Mouse (Mus musculus) hindbrain, embryonic 16.5 days (tissue): ENCODE measurements around the gene Tenm2. TPM values are rescaled to one million over a fixed set of nuclear protein-coding genes. Genes with fewer than 3 reads are reported as not detected.

Experiments used
- ATAC-seq: fragments of 200-750 bp; cut with Nextera tagmentation; 2 replicates; pipeline ENCODE4 v1.8.0; 2017; ENCODE audit warnings: moderate TSS enrichment, moderate library complexity
- H3K27ac ChIP-seq: fragments of 300-500 bp; sonication (generic); 2 replicates; pipeline ENCODE4 v1.5.1; 2014; ENCODE audit warnings: low read depth, mild to moderate bottlenecking, control low read depth, low read length, moderate library complexity
- H3K27me3 ChIP-seq: fragments of 300-500 bp; sonication (generic); replicated peaks from 2 replicates; pipeline ENCODE4 v1.6.1; 2014; ENCODE audit warnings: low read length; ENCODE audit not compliant: control insufficient read depth, insufficient read depth
- H3K36me3 ChIP-seq: fragments of 300-500 bp; sonication (generic); 2 replicates; pipeline ENCODE4 v1.6.1; 2014; ENCODE audit warnings: mild to moderate bottlenecking, low read length, moderate library complexity, mixed read lengths; ENCODE audit not compliant: control insufficient read depth, insufficient read depth
- H3K4me1 ChIP-seq: fragments of 300-500 bp; sonication (generic); 2 replicates; pipeline ENCODE4 v1.6.1; 2014; ENCODE audit warnings: low read depth, low read length; ENCODE audit not compliant: control insufficient read depth, insufficient read depth
- H3K4me2 ChIP-seq: fragments of 300-500 bp; sonication (generic); 2 replicates; pipeline ENCODE4 v1.6.1; 2014; ENCODE audit warnings: mild to moderate bottlenecking, low read length, control low read depth, moderate library complexity
- H3K4me3 ChIP-seq: fragments of 300-500 bp; sonication (generic); 2 replicates; pipeline ENCODE4 v1.5.1; 2014; ENCODE audit warnings: mild to moderate bottlenecking, low read length, control low read depth, moderate library complexity
- H3K9ac ChIP-seq: fragments of 300-500 bp; sonication (generic); 2 replicates; pipeline ENCODE4 v1.6.1; 2014; ENCODE audit warnings: low read depth, mild to moderate bottlenecking, control low read depth, low read length, moderate library complexity
- H3K9me3 ChIP-seq: fragments of 300-500 bp; sonication (generic); 2 replicates; pipeline ENCODE4 v1.6.1; 2014; ENCODE audit warnings: mild to moderate bottlenecking, low read length, moderate library complexity; ENCODE audit not compliant: control insufficient read depth
- WGBS: fragments of 180-500 bp; shearing (Covaris S2); extraction: QIAGEN DNeasy Blood & Tissue Kit; methylation state at CpG from one replicate; pipeline ENCODE4 v1.1.7; 2014; 5-methylcytosine and 5-hydroxymethylcytosine counted together
- polyA plus RNA-seq: library from polyadenylated mRNA; unstranded; fragments of >200 nt; fragmentation: Nextera tagmentation; extraction: Ambion mirVana; gene quantifications from 2 replicates; pipeline ENCODE4 v1.2.1, GENCODE M21; 2015

The Tenm2 gene
- polyA plus RNA-seq, 1 experiment from 2014 or later: 33.2 TPM

GRCm38 (mm10) chr11:37128893-37129292, 106.9 kb downstream of the Tenm2 start:
- Histone ChIP-seq H3K4me3 (no peak overlapping the region), H3K4me1 (no peaks in the 10 kb centered on the region), H3K4me2 (no peak overlapping the region), H3K36me3 (no peaks in the 10 kb centered on the region), H3K9me3 (no peaks in the 10 kb centered on the region), H3K9ac (no peak overlapping the region), H3K27ac (no peak overlapping the region), H3K27me3 (no peaks in the 10 kb centered on the region)
- ATAC-seq: no peak
- WGBS: 48% methylated on average over 2 of the region's 2 CpGs

DNA sequence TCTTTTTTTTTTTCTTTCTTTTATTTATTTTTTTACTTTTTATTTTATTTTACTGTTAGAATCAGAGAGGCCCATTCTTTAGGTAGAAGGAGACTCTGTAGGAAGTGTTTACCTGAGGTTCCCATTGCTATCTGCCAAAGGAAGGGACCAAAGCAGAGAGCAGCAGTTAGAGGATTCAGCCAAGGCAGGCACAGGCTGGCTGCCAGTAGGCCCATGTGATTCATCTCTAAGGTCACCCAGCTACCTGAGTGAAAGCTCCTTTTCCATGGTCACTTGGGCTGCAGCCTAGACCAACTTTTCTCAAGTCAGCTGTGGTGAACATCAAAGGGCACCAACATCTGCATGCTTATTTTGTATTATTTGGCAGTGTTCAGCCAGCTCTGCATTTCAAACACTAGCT, 117.7 kb downstream of the Tenm2 start:
- no peak overlapping the region for H3K9ac ChIP-seq
- H3K9me3 ChIP-seq: no peaks in the 10 kb centered on the region
- H3K27ac ChIP-seq: no peak overlapping the region
- H3K36me3 ChIP-seq: no peaks in the 10 kb centered on the region
- no peaks in the 10 kb centered on the region for H3K27me3 ChIP-seq
- no peak overlapping the region for H3K4me3 ChIP-seq
- no peak overlapping the region for H3K4me2 ChIP-seq
- no peak for ATAC-seq
- H3K4me1 ChIP-seq: no peaks in the 10 kb centered on the region

DNA sequence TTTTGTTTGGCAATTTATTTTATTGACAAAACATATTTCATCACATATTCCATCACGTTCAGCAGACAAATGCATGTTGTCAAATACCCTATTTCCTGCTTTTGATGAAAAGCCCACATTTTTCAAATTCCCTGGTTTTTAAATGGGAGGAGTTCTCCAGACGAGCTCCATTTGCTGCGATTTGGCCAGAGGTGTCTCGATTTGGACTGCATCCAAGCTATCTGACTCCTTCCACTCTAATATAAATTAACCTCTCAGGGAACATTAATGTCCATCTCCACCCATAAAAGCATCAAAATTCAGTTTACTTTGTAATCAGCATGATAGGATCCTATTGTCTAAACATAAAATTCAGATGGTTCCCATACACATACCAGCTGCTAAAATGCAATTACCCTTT, 120.6 kb downstream of the Tenm2 start:
- Histone ChIP-seq H3K36me3 (no peaks in the 10 kb centered on the region), H3K27ac (no peak overlapping the region), H3K4me2 (no peak overlapping the region), H3K4me1 (no peaks in the 10 kb centered on the region), H3K4me3 (no peak overlapping the region), H3K9me3 (no peaks in the 10 kb centered on the region), H3K27me3 (no peaks in the 10 kb centered on the region), H3K9ac (no peak overlapping the region)
- no peak for ATAC-seq
- WGBS: 37% methylated on average over 4 of the region's 4 CpGs

GRCm38 (mm10) chr11:37107069-37107468, 128.7 kb downstream of the Tenm2 start:
- Histone ChIP-seq H3K36me3 (no peaks in the 10 kb centered on the region), H3K4me2 (no peak overlapping the region), H3K9me3 (no peaks in the 10 kb centered on the region), H3K4me1 (no peaks in the 10 kb centered on the region), H3K27ac (no peak overlapping the region), H3K9ac (no peak overlapping the region), H3K4me3 (no peak overlapping the region), H3K27me3 (no peaks in the 10 kb centered on the region)
- 53% methylated on average over 2 of the region's 2 CpGs for WGBS
- no peak for ATAC-seq

DNA sequence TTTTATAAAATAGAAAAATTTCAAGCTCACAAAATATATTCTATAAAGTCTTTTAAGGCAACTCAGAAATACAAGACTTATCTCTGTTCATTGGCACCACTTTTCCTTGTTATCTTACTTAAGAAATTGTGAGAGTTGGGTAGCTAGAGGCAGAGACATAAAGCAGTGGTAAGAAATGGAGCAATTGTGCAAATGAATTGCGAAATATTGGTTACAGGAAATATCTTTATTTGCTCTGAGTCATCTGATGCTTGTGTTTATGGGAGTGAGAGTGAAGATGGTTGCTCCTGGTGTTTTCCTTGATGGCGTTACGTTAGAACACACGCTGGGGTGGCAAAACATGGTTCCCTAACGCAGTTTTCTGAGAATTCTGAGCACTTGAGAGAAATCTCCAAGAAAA, 156.4 kb downstream of the Tenm2 start:
- no peaks in the 10 kb centered on the region for H3K9me3 ChIP-seq

GRCm38 (mm10) chr11:37076989-37077598, 158.7 kb downstream of the Tenm2 start:
- H3K27ac ChIP-seq: no peak overlapping the region
- H3K36me3 ChIP-seq: no peaks in the 10 kb centered on the region
- no peak overlapping the region for H3K4me3 ChIP-seq
- 54% methylated on average over 5 of the region's 5 CpGs for WGBS
- no peak overlapping the region for H3K4me2 ChIP-seq
- no peak for ATAC-seq
- no peaks in the 10 kb centered on the region for H3K27me3 ChIP-seq
- no peak overlapping the region for H3K9ac ChIP-seq
- no peaks in the 10 kb centered on the region for H3K9me3 ChIP-seq
- H3K4me1 ChIP-seq: no peaks in the 10 kb centered on the region

More for the DNA sequence above, 156.4 kb downstream of the Tenm2 start:
- Histone ChIP-seq H3K27ac (no peak overlapping the region), H3K4me3 (no peak overlapping the region), H3K36me3 (no peaks in the 10 kb centered on the region), H3K4me1 (no peaks in the 10 kb centered on the region), H3K4me2 (no peak overlapping the region), H3K27me3 (no peaks in the 10 kb centered on the region), H3K9ac (no peak overlapping the region)
- no peak for ATAC-seq
- 88% methylated on average over 5 of the region's 5 CpGs for WGBS

DNA sequence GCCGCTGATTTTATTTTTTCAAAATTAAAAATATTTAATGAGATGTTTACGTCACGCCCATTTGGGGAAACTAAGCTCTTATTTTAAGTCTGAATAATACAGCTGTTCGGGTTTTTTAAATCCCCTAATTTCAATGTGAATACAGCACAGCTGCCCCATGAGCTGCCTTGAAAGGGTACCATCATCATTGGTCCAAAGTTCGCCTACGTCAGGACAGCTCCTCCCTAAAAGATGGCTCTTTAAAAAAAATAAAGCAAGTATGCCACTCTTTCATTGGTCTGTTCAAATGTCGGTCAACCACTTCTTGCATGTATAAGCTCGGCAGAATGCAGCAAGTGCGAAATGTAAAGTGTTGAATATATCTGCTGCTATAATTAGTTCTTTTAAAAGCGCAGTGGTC, 160.4 kb downstream of the Tenm2 start:
- no peak overlapping the region for H3K4me2 ChIP-seq
- no peaks in the 10 kb centered on the region for H3K4me1 ChIP-seq
- no peaks in the 10 kb centered on the region for H3K9me3 ChIP-seq
- WGBS: 89% methylated on average over 10 of the region's 10 CpGs
- no peaks in the 10 kb centered on the region for H3K27me3 ChIP-seq
- no peak for ATAC-seq
- H3K27ac ChIP-seq: no peak overlapping the region
- no peak overlapping the region for H3K9ac ChIP-seq
- no peak overlapping the region for H3K4me3 ChIP-seq
- H3K36me3 ChIP-seq: no peaks in the 10 kb centered on the region

DNA sequence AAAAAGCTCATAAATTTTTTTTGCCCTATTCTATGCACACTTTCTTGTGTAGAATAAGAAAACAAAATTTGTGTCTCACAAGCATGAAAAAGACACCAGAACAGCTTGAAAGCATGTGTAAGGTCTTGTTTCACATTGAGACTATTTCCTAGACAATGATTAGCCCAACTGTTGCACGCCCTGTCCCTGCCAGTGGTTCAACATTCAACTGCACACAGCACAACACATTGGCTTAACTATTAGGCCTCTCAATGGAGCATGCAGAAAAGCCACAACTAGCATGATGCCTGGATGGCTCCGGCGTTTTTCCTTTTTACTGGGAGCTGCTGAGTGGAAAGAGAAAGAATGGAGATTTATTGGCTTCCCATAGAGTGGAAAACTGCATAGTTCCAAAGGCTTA, 170.3 kb downstream of the Tenm2 start:
- no peaks in the 10 kb centered on the region for H3K36me3 ChIP-seq
- H3K9ac ChIP-seq: no peak overlapping the region
- no peak overlapping the region for H3K27ac ChIP-seq
- H3K4me1 ChIP-seq: no peaks in the 10 kb centered on the region
- H3K4me3 ChIP-seq: no peak overlapping the region
- no peaks in the 10 kb centered on the region for H3K27me3 ChIP-seq
- WGBS: 56% methylated on average over 3 of the region's 3 CpGs
- no peak overlapping the region for H3K4me2 ChIP-seq
- no peak for ATAC-seq
- H3K9me3 ChIP-seq: no peaks in the 10 kb centered on the region

GRCm38 (mm10) chr11:37046671-37047070, 189.1 kb downstream of the Tenm2 start:
- 70% methylated on average over 5 of the region's 5 CpGs for WGBS
- Histone ChIP-seq H3K27ac (no peak overlapping the region), H3K4me1 (no peaks in the 10 kb centered on the region), H3K9ac (no peak overlapping the region), H3K9me3 (no peaks in the 10 kb centered on the region), H3K4me3 (no peak overlapping the region), H3K27me3 (no peaks in the 10 kb centered on the region), H3K4me2 (no peak overlapping the region), H3K36me3 (no peaks in the 10 kb centered on the region)
- ATAC-seq: no peak

- Histone ChIP-seq H3K36me3 (no peaks in the 10 kb centered on the region), H3K27ac (no peak overlapping the region), H3K4me1 (no peaks in the 10 kb centered on the region), H3K4me3 (no peak overlapping the region), H3K9ac (no peak overlapping the region), H3K27me3 (no peaks in the 10 kb centered on the region), H3K4me2 (no peak overlapping the region), H3K9me3 (no peaks in the 10 kb centered on the region)
- no peak for ATAC-seq
- 70% methylated on average over 4 of the region's 4 CpGs for WGBS
Measured at GRCm38 (mm10) chr11:37041259-37041658, 194.5 kb downstream of the Tenm2 start.
